Mouse (Mus musculus) inflammation-experienced regulatory T-cells, adult 6 months (primary cell): Measurements from ENCODE around the gene Fam166a. TPM values are rescaled to one million over a fixed set of nuclear protein-coding genes. Genes with fewer than 3 reads are reported as not detected.

Experiments
- ATAC-seq: one replicate; pipeline ENCODE4 v1.8.0; 2017
- polyA plus RNA-seq, 3 experiments: library from polyadenylated mRNA; unstranded; fragments of 100-300 nt; shearing (Covaris generic); gene quantifications; one replicate each; pipeline ENCODE4 v1.2.1; 2017

The Fam166a gene
- polyA plus RNA-seq, 3 experiments from 2014 or later, result not detected

DNA sequence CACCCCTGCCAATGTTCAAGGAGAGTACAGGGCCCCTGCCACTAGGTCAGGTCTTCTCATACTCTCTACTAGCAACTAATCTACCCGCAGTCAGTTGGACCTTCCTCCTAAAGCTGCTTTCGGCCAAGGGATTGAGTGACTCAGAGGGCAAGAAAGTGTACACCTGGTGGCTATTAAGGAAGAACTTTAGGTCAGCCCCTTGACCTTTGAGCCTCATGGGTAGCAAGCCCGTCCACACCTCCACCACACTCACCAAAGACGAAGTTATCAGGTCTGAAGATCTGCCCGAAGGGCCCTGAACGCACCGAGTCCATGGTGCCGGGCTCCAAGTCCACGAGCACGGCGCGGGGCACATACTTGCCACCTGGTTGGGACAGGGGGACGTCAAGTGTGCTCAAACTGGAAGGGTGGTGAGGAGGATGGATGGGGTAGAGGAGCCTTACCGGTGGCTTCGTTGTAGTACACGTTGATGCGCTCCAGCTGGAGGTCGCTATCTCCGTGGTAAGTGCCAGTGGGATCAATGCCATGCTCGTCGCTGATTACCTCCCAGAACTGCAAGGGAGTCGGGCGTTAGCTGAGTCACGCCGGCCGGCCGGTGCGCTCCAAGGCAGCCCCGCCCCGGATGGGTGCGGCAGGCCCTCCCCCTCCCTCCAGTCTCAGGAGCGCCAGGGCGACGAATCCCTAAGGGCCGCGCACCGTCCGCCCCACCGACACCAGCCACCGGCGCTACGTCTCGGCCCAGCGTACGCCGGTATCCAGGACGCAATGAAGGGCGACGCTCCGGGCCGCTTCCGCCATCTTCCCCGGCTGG, 5.3 kb downstream of the Fam166a start:
- ATAC-seq, result peak; percentile 9

DNA sequence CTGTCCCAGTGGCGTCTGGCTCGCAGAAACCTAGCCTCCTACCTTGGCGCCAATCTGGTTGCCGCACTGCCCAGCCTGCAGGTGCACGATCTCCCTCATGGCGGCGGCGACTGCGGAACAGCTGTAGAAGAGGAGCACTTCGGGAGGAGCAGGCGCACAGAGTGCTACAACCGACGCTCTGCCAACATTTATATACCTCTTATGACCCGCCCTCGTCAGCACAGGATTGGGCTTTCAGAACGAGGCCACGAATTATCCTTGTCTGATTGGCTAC, 5.9 kb downstream of the Fam166a start, which contains the start of gene Tubb4b:
Gene Tubb4b, minus strand, starts transcription at position 211 of the 274 bp plus-strand sequence.
- no peak for ATAC-seq

DNA sequence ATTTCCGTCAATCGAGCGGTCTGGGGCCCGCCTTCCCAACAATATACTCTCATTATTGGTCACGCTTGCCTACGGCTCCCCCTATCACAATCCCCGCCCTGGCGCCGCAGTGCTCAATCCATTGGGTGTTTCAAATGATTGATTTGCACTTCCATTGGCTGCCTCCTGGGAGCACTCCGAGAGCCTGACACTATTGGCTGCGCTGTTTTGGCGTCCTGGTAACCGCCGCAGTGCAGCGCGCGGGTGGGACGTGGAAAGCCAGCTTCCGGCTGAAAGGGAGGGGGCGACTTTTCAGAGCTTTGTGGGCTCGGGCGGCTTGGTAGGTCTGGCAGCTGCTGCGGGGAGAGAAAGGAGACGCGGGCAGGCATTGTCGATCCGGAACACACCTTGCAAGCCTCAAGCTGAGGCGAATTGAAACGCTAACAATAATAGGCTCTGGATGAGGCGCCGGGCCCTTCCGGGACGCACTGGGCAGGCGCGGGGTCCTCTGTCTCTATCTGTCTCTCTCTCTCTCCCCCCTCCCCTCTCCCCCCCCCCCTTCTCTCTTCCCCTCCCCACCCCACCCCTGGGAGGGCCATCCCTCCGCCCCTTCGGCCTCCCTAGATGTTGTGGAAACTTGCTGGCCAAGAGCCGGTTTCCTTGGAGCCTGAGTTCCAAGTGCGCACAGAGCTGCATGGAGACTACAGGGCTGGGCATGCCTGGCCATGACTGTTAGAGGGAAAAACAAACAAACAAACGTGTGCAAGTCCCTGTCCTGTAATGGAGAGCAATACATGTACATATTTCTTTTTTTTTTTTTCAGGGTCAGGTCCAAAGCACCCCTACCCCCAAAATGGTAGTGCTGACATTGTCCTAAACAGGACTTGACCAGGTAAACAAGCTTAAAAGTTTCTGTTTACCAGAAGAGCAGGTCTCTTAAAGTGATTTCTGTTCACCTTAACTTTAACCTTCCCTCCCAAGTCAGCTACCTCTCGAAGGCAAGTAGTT, 6.5 kb downstream of the Fam166a start:
- ATAC-seq, result peak; percentile 90

DNA sequence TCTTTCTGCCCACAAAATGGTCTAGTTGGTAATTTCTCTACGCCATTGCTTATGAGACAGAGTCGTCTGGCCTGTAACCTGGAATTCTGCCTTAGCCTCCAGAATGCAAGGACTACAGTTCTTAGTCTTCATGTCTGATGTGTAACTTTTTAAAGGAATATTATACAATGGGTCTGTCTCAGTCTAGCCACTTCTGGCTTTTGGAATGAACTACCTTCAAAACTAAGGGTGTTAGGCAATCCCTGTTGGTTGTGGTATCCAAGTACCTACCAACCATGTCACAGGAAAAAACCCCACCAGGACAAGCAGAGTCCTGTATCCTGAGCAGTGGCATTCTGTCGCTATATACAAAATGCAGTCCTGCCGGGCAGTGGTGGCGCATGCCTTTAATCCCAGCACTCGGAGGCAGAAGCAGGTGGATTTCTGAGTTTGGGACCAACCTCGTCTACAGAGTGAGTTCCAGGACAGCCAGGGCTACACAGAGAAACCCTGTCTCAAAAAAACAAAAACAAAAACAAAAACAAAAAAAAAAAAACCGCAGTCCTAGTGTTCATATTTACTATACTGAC, 7.3 kb downstream of the Fam166a start:
- ATAC-seq, result no peak

DNA sequence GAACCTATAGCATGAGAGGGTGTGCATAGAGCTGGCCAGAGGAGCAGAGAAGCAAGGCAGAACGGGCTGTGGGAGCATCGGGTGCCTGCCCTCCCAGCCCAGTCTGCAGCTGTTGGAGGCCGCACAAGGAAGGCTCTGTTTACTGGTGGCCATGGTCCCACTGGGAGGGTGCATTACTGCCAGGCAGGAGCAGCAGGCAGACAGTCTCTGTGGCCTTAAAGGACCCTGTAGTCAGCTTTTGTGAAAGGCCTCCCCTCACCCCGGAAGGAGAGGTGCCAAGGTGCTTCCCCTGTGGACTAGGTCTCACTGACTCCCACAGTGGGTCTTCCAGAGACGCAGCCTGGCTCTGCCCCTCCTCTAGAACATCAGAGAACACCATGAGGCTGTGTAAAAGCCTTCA, 8.3 kb downstream of the Fam166a start:
- no peak for ATAC-seq

DNA sequence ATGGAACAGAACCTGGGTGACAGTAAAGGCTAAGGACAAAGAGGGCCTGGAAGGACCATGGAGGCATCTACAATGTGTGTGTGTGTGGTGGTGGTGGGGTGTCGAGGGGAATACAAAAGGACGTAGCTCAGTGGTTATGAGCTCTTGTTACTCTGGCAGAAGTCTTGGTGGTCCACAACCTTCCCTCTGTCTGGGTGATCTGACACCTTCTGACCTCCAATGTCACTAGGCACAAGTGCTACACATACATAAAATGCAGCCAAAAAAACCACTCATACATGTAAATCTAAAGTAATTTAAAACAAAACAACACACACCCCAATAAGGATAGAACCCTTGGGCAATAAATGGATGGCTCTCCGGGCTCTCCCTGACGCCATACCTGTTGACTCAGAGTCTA, 8.9 kb downstream of the Fam166a start:
- ATAC-seq, result no peak

DNA sequence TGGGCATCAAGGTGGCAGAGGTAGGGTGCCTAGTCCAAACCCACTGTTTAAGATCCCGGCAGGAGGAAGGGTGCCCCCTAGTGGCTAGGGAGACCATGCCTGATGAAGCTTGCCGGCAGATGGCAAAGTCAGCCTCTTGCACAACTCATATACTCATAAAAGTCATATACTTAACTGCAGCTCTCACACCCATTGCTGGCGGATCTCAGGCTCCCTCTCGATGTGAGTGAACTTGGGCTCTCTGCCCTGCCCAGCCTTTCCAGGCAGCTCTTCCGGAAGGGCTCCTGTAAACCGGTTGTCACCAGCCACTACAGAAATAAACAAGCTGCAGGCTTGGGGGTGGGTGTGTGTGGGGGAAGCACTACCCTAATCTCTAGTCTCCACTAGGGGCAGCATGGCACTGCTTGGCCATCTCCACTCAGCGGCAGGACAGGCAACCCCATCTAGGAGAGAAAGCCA, 9.9 kb downstream of the Fam166a start:
- peak; percentile 48 for ATAC-seq

DNA sequence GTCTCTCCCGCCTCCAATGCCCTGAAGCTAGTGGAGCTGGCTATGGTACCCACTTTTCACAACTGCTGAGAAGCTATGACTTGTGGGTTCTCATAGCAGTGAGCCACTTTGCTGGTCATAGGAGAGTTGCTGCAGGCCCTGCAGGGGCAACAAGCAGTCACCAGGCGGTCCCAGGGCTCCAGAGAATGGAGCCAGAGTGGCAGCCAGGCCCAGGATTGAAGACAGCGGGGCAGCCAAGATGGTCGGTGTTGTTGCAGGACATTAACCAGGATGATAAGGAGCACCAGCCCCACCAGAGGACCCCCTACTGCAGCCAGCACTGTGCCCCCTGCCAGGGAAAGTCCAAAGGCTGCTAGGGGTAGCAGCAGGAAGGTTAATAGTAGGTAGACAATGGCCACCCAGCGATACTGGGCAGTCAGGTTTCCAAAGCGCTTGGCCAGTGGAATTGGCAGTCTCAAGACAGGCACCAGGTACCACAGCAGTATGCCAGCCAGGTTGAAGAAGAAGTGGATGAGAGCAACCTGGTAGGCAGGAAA, 10.5 kb downstream of the Fam166a start:
- ATAC-seq, result no peak

DNA sequence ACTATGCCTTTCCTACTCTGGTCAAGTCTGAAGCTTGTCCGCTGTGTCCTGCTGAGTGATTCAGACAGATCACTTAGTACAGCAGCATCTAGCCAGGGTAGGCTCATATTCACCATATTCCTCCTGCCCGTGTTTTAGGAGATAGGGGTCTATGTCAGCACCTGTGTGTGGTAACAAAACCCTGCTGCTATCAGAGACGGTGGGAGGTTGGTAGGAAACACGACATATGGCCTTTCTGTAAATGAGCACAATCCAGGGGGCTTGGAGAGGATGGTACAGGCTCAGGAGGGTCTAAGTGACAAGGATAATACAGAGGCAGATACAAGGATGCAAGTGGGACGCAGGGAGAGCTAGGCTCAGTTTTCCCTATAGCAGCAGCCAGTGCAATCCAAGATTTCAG, 11.0 kb downstream of the Fam166a start:
- no peak for ATAC-seq

DNA sequence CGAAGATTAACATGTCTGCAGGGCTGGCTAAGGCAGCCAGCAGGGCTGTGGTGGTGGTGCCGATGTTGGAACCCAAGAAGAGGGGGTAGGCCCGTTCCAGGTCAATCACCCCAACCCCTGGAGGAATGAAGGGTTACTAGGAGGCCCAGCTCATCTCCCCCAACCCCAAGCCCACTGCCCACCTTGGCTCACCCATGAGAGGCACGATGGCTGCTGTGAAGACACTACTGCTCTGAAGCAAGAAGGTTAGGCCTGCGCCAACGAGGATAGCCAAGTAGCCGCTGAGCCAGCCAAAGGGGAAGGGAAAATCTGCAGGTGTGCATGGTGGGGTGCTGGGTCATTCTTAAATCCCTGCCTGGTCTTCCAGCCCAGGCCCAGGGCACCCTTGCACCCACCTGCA, 12.0 kb downstream of the Fam166a start:
- no peak for ATAC-seq

DNA sequence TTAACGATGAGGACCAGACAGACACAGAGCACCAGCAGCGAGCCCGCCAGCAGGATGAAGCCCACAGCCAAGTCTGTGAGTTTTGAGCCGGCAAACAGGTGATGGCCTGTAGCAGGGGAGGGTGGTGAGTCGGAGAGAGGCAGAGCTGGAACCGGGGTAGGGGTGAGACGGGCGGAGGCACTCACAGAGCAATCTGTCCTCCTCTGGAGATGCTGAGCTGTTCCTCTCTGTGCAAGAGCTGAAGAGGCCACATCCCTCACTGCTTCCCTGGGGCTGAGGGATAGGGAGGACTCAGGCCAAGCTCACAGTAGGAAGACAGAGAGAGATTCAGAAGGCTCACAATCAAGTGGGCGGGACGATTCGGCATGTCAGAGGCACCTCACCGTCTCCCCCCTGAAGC, 12.5 kb downstream of the Fam166a start:
- ATAC-seq, result no peak

DNA sequence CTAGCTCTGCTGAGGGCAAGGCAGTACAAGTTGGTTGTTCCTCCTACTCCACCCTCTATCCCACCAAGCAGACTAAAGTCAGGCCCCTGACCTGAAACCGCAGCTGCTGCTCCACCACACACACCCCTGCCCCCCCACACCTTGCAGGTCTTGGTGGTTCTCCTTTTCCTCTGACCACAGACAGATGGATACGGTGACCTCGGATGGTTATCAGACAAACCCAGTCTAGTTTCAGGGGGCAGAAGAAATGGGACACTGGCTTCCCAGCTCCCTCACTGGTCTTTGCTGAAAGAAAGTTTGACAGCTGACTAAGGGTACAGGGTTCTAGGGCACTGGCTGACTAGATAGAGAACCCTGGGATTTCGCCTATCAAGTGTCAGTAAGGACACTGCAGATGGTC, 14.9 kb downstream of the Fam166a start:
- no peak for ATAC-seq

DNA sequence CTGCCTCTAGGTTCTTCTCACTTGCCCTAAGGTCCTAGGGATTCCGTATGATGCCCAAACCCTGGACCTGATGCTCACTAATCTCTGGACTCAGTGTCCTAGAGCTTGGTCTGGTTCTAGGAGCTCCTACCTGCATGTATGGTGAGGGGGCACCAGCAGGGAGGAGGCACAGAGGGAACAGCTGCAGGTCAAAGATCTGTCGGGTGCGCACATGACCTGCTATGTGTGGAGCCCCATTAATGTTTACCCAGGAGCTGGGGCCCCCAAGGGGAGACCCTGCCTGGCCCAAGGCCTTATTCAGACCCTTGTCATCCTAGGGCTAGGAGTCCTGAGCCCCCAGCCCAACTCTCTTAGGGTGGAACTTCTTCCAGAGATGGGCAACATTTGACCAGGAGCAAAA, 15.5 kb downstream of the Fam166a start, which contains the start of gene Slc34a3:
Gene Slc34a3, minus strand, starts transcription at position 315 of the 400 bp plus-strand sequence.
- no peak for ATAC-seq

DNA sequence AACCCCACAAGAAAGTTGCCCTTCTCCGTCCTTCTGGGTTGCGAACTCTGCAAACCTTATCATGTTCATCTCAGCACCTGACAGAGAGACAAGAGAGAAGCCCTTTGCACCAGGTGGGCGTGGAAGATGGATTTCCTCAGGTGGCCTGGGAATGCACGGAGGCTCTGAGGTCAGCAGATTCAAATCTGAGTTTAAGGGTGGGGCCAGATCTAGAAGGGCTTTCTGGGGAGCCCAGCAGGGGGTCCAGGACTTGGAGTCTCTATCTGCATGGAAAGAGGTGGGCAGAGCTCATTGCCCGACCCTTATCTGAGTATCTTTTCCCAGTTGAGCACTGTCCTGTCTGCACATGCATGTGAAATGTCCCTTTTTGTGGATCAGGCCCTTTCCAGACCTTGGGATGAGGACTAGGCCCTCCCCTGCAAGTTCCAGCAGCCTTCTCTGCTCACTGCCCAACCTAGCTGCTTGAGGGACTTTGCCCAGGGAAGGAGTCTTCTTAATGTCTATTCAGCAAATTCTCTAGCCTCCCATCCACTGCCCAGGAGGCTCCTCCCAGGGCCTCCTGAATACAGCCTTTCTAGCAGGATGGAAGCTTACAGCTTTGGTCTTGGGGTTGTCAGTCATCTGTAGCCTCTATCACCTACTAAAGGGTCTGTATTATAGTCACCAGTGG, 16.1 kb downstream of the Fam166a start:
- no peak for ATAC-seq

DNA sequence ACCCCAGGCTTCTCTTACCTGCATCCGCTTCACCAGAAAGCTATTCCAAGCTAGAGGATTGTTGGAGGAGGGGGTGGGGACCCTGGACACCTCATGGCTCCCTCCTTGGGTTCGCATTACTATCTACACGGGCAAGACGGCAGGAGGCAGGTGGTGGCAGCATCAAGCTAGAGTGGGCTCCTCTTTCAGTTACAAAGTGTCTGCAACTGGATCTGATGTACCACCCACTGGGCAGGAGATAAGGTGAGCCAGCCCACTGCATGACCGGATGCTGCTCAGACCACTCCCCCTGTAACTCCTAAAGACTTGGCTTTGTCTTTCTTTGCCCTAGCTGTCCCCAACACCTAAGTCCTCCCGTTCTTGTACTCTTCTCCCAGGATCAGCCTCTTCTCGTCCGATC, 18.1 kb downstream of the Fam166a start, which contains the start of gene Rnf224:
Gene Rnf224, minus strand, starts transcription at position 174 of the 400 bp plus-strand sequence.
- ATAC-seq, result no peak

DNA sequence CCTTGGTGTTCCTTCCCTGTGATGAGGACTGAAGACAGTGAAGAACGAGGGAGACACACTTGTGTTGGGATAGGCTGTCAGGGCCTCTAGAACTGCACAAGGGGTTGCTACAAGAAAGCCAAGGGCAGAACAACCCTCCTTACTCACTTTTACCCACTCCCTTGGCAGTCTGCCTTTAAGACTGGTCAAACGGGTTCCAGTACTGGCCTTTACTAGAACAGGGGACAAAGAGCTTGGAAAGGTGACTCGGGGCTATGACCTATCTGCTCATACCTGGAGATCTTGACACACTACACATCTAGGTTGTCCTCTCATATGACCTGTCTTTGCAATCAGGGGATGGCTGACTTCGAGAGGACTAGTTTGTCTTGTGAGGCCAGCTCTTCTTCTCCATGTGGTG, 19.0 kb downstream of the Fam166a start:
- ATAC-seq, result no peak

DNA sequence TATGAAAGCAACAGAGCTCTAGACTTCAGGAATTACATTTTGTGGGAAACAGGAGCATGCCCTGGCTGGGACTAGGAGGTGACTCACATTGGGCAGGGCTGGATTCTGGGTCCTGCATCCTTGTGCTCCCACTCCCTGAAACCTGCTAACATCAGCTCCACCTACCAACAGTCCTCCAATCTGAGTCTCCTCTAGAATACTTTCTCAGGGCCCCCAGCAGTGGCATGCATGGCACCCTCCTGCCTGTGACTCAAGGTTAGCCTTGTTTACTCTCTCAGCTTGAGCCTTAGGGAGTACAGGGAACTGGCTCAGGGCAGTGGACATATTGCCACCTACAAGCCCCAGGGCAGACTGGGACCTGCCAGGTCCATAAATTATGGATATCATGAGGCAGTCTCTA, 19.6 kb downstream of the Fam166a start:
- no peak for ATAC-seq

DNA sequence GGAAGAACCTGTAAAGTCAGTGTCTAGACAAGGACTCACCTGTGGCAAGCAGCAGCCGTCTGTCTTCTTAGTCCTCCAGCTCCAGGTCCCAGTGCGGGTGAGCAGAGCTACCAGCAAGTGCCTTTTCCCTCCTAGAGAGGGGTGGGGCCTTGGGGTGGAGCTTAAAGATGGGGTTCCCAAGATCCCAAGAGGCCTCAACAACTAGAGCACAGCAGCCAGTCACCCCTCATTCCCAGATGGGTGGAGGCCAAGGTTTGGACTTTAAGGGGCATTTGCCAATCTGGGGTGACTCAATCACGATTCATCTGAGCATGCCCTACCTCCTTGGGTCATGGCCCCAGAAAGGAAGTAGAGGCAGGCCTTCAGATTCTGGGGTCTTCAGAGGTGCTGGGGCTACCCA, 21.2 kb downstream of the Fam166a start:
- no peak for ATAC-seq

DNA sequence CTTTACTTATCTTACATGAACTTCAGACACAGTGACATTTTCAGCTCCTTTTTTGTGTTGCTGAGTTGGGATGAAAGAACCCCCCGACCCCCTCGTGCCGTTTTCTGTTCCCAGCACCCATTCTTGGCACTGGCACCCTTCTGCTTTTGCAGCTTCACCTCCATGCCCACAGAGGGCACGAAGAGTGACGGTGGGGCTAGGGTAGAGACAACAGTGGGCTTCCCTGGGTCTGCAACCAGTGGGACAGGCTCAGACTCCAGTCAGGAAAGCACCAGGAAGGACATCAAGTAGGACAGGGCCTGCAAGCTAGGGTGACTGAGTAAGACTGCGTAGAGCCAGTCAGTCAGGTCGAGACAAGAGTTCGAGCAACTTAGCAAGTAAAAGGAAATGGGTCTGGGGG, 21.8 kb downstream of the Fam166a start:
- ATAC-seq, result no peak

DNA sequence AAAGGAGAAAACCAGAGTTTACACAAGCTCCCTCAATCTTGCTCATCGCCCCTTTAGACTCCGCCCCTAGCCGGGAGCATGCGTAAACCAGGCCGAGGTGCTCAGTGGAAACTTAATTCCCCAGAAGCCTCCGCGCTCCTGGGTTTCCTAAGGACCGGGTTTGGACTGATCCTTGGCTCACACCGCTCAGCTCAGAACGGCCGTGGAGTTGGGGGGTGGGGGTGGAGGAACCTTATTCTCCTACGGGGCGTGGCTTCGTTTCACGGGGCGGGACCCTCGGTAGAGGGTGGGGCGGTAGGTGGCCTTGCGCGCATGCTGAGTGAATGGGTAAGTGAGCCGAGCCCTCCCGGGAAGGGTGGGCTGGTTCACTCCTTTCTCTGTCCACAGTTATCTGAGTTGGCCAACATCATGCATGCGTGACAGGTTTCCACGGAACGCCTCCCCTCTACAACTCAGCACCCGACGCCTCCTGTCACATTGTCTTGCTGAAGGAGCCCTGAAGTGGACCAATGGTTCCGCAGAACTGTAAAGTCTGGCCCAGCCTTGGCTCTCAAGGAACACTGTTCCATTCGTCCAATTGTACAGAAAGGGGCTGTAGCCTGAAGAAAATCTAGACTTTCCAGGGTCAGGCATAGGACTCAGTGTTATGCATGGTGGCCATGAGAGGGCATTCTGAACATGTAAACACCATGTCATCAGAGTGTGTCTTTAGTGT, 22.3 kb downstream of the Fam166a start:
- peak; percentile 61 for ATAC-seq

DNA sequence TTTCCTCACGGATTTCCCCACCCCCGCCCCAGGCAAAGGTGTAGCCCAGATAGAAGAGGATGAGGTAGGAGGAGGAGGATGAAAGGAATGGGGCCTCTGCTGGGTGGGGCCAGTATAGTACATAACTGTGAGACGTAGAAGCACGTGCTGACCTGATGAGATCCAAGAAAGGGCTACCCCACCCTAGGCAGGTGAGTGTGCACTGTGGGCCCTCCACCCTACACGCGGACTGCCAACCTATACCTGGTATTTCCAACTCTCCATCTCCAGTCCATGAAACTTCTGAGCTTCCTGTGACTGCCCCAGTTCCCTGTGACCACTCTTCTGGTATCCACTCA, 22.9 kb downstream of the Fam166a start:
- peak; percentile 22 for ATAC-seq

DNA sequence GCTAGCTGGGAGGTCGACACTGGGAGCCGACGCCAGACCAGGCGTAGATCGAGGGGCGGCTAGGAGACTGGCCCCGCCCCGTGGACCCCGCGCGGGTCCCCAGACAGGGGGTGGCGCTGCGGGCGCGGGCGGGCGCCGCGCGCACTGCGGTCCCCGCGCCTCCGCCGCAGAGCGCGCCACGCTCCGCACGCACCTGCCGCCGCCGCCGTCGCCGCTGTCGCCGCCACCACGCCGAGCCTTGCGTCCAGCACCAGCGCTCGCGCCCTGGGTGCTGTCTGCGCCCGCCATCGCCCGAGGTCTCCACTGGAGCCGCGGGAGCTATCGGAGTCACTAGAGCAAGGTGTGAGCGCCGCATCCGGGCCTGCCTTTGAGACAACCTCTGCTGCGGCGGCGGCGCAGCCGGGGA, 23.6 kb downstream of the Fam166a start, which contains the start of the genes Rnf208 and Cysrt1:
Gene Rnf208, plus strand, starts transcription at position 155 of the 406 bp plus-strand sequence.
Gene Cysrt1, minus strand, starts transcription at position 352 of the 406 bp plus-strand sequence.
- peak; percentile 60 for ATAC-seq
